Mouse (Mus musculus): Measurements from ENCODE around the gene Prss47. TPM values are rescaled to one million over a fixed set of nuclear protein-coding genes. Genes with fewer than 3 reads are reported as not detected.

The Prss47 gene
- total RNA-seq (2014; fragmentation: Nextera tagmentation) (not detected in 2 replicates), total RNA-seq (2017) (0.17 TPM in 1 of 2 replicates, not detected in the other), polyA plus RNA-seq (2012) (not detected in 2 replicates)

GRCm38 (mm10) chr13:65052660-65053059, at the start of gene Prss47:
Gene Prss47 (minus strand): TSS chr13:65052760.
- no peak for ATAC-seq (ENCODE audit: extremely low read depth, insufficient number of reproducible peaks, low FRiP score, poor library complexity, severe bottlenecking)
- TF ChIP-seq GATA2 (IDR thresholded peaks at IDR 0.05; ENCODE audit: borderline replicate concordance, low read depth, low read length) (no peak), GATA1 (IDR thresholded peaks at IDR 0.05; ENCODE audit: borderline replicate concordance, low read length) (no peak), POLR2AphosphoS5 (IDR thresholded peaks at IDR 0.05; ENCODE audit: insufficient replicate concordance, low read depth, low read length) (no peak), TAL1 (conservative IDR thresholded peaks at IDR 0.05; ENCODE audit: low read depth, low read length) (no peak), CTCF (IDR thresholded peaks at IDR 0.05; ENCODE audit: low read depth, low read length) (no peak)
- no peaks in the 10 kb centered on the region for H3K27me3 ChIP-seq (ENCODE audit: insufficient read depth, low read length)
- H3K4me3 ChIP-seq (ENCODE audit: low read depth, low read length) = no peak within 1 kb of the TSS
- DNase-seq (ENCODE audit: low spot score) = no peak
- 0 out of 2 replicates have a peak, but pooled peaks cover 3% of the 10 kb centered on the region for H3K4me1 ChIP-seq (ENCODE audit: insufficient read depth, low read depth, low read length)
- H3K9me3 ChIP-seq (replicated peaks) = no peaks in the 10 kb centered on the region
- H3K36me3 ChIP-seq (replicated peaks) = no peaks in the 10 kb centered on the region

DNA sequence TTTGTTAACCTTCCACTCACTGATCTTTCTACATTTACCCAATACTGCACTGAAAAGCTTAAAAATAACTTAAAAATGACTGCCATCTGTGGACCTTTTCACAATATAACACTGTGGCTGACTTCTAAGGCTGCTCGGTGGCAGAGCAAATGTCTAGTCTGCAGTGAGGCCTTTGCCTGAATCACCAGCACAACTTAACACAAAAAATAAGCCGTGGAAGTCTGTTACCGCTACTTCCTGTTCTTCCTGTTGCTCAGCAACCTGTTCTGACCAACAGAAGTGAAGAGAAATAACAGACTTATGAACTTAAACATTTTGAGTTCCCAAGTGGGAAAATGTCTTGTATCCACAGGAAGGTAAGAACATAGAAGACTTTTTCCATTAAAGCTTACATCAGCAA, 48.7 kb upstream of the Prss47 start:
- DNase-seq (ENCODE audit: low spot score) (no peak), ATAC-seq (ENCODE audit: extremely low read depth, insufficient number of reproducible peaks, low FRiP score, poor library complexity, severe bottlenecking) (no peak)
- TF ChIP-seq POLR2AphosphoS5 (IDR thresholded peaks at IDR 0.05; ENCODE audit: insufficient replicate concordance, low read depth, low read length) = no peak
- no peak for TF ChIP-seq TAL1 (conservative IDR thresholded peaks at IDR 0.05; ENCODE audit: low read depth, low read length)
- no peak for TF ChIP-seq GATA2 (IDR thresholded peaks at IDR 0.05; ENCODE audit: borderline replicate concordance, low read depth, low read length)
- no peak for TF ChIP-seq GATA1 (IDR thresholded peaks at IDR 0.05; ENCODE audit: borderline replicate concordance, low read length)
- TF ChIP-seq CTCF (IDR thresholded peaks at IDR 0.05; ENCODE audit: low read depth, low read length) = no peak
- Histone ChIP-seq H3K4me1 (ENCODE audit: insufficient read depth, low read depth, low read length) (peaks cover 26% of the 10 kb centered on the region), H3K27me3 (ENCODE audit: insufficient read depth, low read length) (no peaks in the 10 kb centered on the region), H3K4me3 (ENCODE audit: low read depth, low read length) (no peak overlapping the region), H3K9me3 (replicated peaks) (no peaks in the 10 kb centered on the region; the same call in 1 of the 2 replicates), H3K36me3 (replicated peaks) (peaks cover 40% of the 10 kb centered on the region)

GRCm38 (mm10) chr13:65100678-65101077, 48.1 kb upstream of the Prss47 start:
- Histone ChIP-seq H3K9me3 (replicated peaks) (peaks cover 4% of the 10 kb centered on the region; the same call in 1 of the 2 replicates), H3K4me3 (ENCODE audit: low read depth, low read length) (no peak overlapping the region), H3K27me3 (ENCODE audit: insufficient read depth, low read length) (no peaks in the 10 kb centered on the region), H3K36me3 (replicated peaks) (peaks cover 42% of the 10 kb centered on the region), H3K4me1 (ENCODE audit: insufficient read depth, low read depth, low read length) (peaks cover 26% of the 10 kb centered on the region)
- ATAC-seq (ENCODE audit: extremely low read depth, insufficient number of reproducible peaks, low FRiP score, poor library complexity, severe bottlenecking) (no peak), DNase-seq (ENCODE audit: low spot score) (no peak)
- TF ChIP-seq GATA2 (IDR thresholded peaks at IDR 0.05; ENCODE audit: borderline replicate concordance, low read depth, low read length) (no peak), GATA1 (IDR thresholded peaks at IDR 0.05; ENCODE audit: borderline replicate concordance, low read length) (no peak), TAL1 (conservative IDR thresholded peaks at IDR 0.05; ENCODE audit: low read depth, low read length) (no peak), CTCF (IDR thresholded peaks at IDR 0.05; ENCODE audit: low read depth, low read length) (no peak), POLR2AphosphoS5 (IDR thresholded peaks at IDR 0.05; ENCODE audit: insufficient replicate concordance, low read depth, low read length) (no peak)

DNA sequence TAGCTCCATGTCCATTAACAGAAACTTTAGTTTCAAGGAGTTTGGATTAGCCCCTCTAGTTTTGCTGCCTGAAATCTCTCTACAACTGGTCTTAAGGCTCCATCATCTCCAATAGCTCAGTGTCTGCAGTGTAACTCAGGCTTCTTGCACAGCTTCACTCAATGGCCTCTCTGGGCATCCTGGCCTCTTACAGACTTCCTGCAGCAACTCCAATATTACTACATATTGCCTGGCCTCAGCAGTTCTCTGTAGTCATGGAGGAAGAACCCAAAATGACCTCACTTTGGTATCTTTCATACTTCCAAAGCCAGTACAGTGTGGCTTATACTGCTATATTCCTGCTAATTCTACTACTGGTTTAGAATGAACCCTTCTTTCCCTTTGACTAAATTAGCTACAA, 44.5 kb upstream of the Prss47 start:
- no peak for ATAC-seq (ENCODE audit: extremely low read depth, insufficient number of reproducible peaks, low FRiP score, poor library complexity, severe bottlenecking)
- TF ChIP-seq GATA1 (IDR thresholded peaks at IDR 0.05; ENCODE audit: borderline replicate concordance, low read length) = no peak
- no peak for TF ChIP-seq CTCF (IDR thresholded peaks at IDR 0.05; ENCODE audit: low read depth, low read length)
- no peak for TF ChIP-seq POLR2AphosphoS5 (IDR thresholded peaks at IDR 0.05; ENCODE audit: insufficient replicate concordance, low read depth, low read length)
- no peak overlapping the region for H3K4me3 ChIP-seq (ENCODE audit: low read depth, low read length)
- peaks cover 21% of the 10 kb centered on the region for H3K4me1 ChIP-seq (ENCODE audit: insufficient read depth, low read depth, low read length)
- no peaks in the 10 kb centered on the region for H3K27me3 ChIP-seq (ENCODE audit: insufficient read depth, low read length)
- peaks cover 4% of the 10 kb centered on the region; the same call in 1 of the 2 replicates for H3K9me3 ChIP-seq (replicated peaks)
- peaks cover 43% of the 10 kb centered on the region for H3K36me3 ChIP-seq (replicated peaks)
- DNase-seq (ENCODE audit: low spot score) = no peak

- H3K4me3 ChIP-seq (ENCODE audit: low read depth, low read length) = no peak overlapping the region
- H3K36me3 ChIP-seq (replicated peaks) = peaks cover 39% of the 10 kb centered on the region
- TF ChIP-seq GATA2 (IDR thresholded peaks at IDR 0.05; ENCODE audit: borderline replicate concordance, low read depth, low read length) (no peak), POLR2AphosphoS5 (IDR thresholded peaks at IDR 0.05; ENCODE audit: insufficient replicate concordance, low read depth, low read length) (no peak), CTCF (IDR thresholded peaks at IDR 0.05; ENCODE audit: low read depth, low read length) (no peak), TAL1 (conservative IDR thresholded peaks at IDR 0.05; ENCODE audit: low read depth, low read length) (no peak), GATA1 (IDR thresholded peaks at IDR 0.05; ENCODE audit: borderline replicate concordance, low read length) (no peak)
- H3K9me3 ChIP-seq (replicated peaks) = peaks cover 4% of the 10 kb centered on the region; the same call in 1 of the 2 replicates
- ATAC-seq (ENCODE audit: extremely low read depth, insufficient number of reproducible peaks, low FRiP score, poor library complexity, severe bottlenecking) = no peak
- DNase-seq (ENCODE audit: low spot score) = no peak
- H3K27me3 ChIP-seq (ENCODE audit: insufficient read depth, low read length) = no peaks in the 10 kb centered on the region
- H3K4me1 ChIP-seq (ENCODE audit: insufficient read depth, low read depth, low read length) = peaks cover 13% of the 10 kb centered on the region
These were observed 43.4 kb upstream of the Prss47 start for GRCm38 (mm10) chr13:65095923-65096322.

GRCm38 (mm10) chr13:65069969-65070368, 17.4 kb upstream of the Prss47 start:
- DNase-seq (ENCODE audit: low spot score) (no peak), ATAC-seq (ENCODE audit: extremely low read depth, insufficient number of reproducible peaks, low FRiP score, poor library complexity, severe bottlenecking) (no peak)
- Histone ChIP-seq H3K36me3 (replicated peaks) (peaks cover 59% of the 10 kb centered on the region), H3K9me3 (replicated peaks) (no peaks in the 10 kb centered on the region), H3K4me1 (ENCODE audit: insufficient read depth, low read depth, low read length) (no peaks in the 10 kb centered on the region; the same call in 1 of the 2 replicates), H3K27me3 (ENCODE audit: insufficient read depth, low read length) (no peaks in the 10 kb centered on the region), H3K4me3 (ENCODE audit: low read depth, low read length) (no peak overlapping the region)
- TF ChIP-seq CTCF (IDR thresholded peaks at IDR 0.05; ENCODE audit: low read depth, low read length) = no peak
- TF ChIP-seq TAL1 (conservative IDR thresholded peaks at IDR 0.05; ENCODE audit: low read depth, low read length) = no peak
- no peak for TF ChIP-seq GATA1 (IDR thresholded peaks at IDR 0.05; ENCODE audit: borderline replicate concordance, low read length)
- TF ChIP-seq GATA2 (IDR thresholded peaks at IDR 0.05; ENCODE audit: borderline replicate concordance, low read depth, low read length) = no peak
- TF ChIP-seq POLR2AphosphoS5 (IDR thresholded peaks at IDR 0.05; ENCODE audit: insufficient replicate concordance, low read depth, low read length) = no peak
